Mouse (Mus musculus) gastrocnemius, adult 18-20 months (tissue): ENCODE measurements around the gene Lage3. TPM values are rescaled to one million over a fixed set of nuclear protein-coding genes. Genes with fewer than 3 reads are reported as not detected.

Experiments used
- microRNA-seq: library from miRNA; unstranded; fragments of <30 nt; microRNA quantifications from one replicate; pipeline ENCODE4 v1.2.0, GENCODE M21; 2021
- total RNA-seq, 2 experiments: library from RNA; stranded (reverse); gene quantifications; 2 replicates each; pipeline ENCODE4 v1.2.3; 2021

Gene Lage3
- total RNA-seq, 2 experiments from 2014 or later = 39.8 to 40.6 TPM

Small RNA genes within 50 kb of the gene (microRNA-seq; reads per million reads assigned to microRNA genes)
- gene Mir7092 = 1.0 reads per million

Other genes with a start within 250 kb of the Lage3 start
- not detected for gene Opn1mw, start 226.2 kb downstream of the Lage3 start, total RNA-seq
- gene Mecp2, start 218.3 kb downstream of the Lage3 start, total RNA-seq = 10 to 100 TPM; 27.7 to 29.2 TPM
- gene Tex28, start 185.8 kb downstream of the Lage3 start, total RNA-seq = not detected
- gene Tktl1, start 176.4 kb downstream of the Lage3 start, total RNA-seq = not detected
- gene Flna, start 103.8 kb downstream of the Lage3 start, total RNA-seq = 10 to 100 TPM; 30.5 to 50.1 TPM
- 10 to 100 TPM; 25.0 to 32.4 TPM for gene Emd, start 98.9 kb downstream of the Lage3 start, total RNA-seq
- 100 to 1,000 TPM; 172 to 189 TPM for gene Rpl10, start 82.8 kb downstream of the Lage3 start, total RNA-seq
- 10 to 100 TPM; 40.2 to 47.4 TPM for gene Taz, start 71.7 kb downstream of the Lage3 start, total RNA-seq
- gene Dnase1l1, start 71.3 kb downstream of the Lage3 start, total RNA-seq = 100 to 1,000 TPM; 114 to 124 TPM
- gene Atp6ap1, start 56.5 kb downstream of the Lage3 start, total RNA-seq = 10 to 100 TPM; 92.1 to 95.3 TPM
- 10 to 100 TPM; 27.9 to 35.9 TPM for gene Gdi1, start 48.6 kb downstream of the Lage3 start, total RNA-seq
- gene Fam50a, start 40.6 kb downstream of the Lage3 start, total RNA-seq = 10 to 100 TPM; 21.1 to 27.3 TPM
- under 1 TPM; 0.37 to 0.52 TPM for gene Plxna3, start 24.6 kb downstream of the Lage3 start, total RNA-seq
- gene Ubl4a, start 19.6 kb upstream of the Lage3 start, total RNA-seq = 10 to 100 TPM; 55.7 to 58.4 TPM
- gene Slc10a3, start 19.7 kb upstream of the Lage3 start, total RNA-seq = 1 to 10 TPM; 1.9 to 3.8 TPM
- gene Fam3a, start 39.7 kb upstream of the Lage3 start, total RNA-seq = 10 to 100 TPM; 13.4 to 16.7 TPM
- gene Ikbkg, start 39.7 kb upstream of the Lage3 start, total RNA-seq = 10 to 100 TPM; 19.6 to 23.1 TPM
- gene G6pdx, start 75.6 kb upstream of the Lage3 start, total RNA-seq = 1 to 10 TPM; 2.6 to 3.8 TPM
- gene Gm6880, start 127.8 kb upstream of the Lage3 start, total RNA-seq = not detected
- not detected for gene Olfr1326-ps1, start 221.3 kb upstream of the Lage3 start, total RNA-seq
- gene Olfr1325, start 239.1 kb upstream of the Lage3 start, total RNA-seq = not detected